Mouse (Mus musculus) cerebellum, adult 9-10 months (tissue): Measurements from ENCODE around the gene Fbxo34.
"Not testable (repeated sequence)": the region's sequence is repeated elsewhere in the genome, so short reads cannot be mapped to it uniquely, and the experiment has no call there.

ENCODE experiments used
- DNase-seq: peaks from one replicate; pipeline ENCODE4 v3.0.0; 2022

The Fbxo34 gene

GRCm38 (mm10) chr14:47567962-47568652, 117.9 kb downstream of the Fbxo34 start:
- DNase-seq = peak; percentile 99

DNA sequence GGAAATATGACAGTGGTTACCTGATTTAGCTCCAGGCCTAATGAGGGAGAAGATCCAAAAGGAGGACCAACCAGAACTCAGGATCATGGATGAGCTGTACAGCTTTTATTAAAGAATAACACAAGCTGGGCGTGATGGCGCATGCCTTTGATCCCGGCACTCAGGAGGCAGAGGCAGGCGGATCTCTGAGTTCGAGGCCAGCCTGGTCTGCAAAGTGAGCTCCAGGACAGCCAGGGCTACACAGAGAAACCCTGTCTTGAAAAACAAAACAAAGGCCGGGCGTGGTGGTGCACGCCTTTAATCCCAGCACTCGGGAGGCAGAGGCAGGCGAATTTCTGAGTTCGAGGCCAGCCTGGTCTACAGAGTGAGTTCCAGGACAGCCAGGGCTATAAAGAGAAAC, 120.3 kb downstream of the Fbxo34 start, which contains the start of gene Atg14:
Atg14 (minus strand) TSS at position 101 of the 400 bp plus-strand sequence.
- not testable (repeated sequence) for DNase-seq

DNA sequence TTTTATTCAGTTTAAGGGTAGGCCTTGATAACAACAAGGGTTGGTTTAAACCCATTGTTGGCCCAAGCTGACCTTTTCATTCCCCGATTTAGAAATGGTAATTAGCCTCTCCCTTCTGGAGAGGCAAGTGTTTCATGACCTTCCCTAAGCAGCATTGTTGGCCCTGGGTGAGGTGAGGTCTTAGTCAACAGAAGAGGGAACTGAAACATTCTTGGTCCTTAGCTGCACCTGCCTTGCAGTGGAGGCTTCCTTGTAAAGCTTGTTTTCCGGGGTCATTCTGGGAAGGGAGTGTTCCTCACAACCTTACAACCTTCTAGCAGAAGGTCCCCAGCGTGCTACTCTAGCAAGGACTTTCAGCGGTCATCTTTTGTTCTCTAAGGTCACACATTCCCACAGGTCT, 122.5 kb downstream of the Fbxo34 start:
- no peak for DNase-seq

DNA sequence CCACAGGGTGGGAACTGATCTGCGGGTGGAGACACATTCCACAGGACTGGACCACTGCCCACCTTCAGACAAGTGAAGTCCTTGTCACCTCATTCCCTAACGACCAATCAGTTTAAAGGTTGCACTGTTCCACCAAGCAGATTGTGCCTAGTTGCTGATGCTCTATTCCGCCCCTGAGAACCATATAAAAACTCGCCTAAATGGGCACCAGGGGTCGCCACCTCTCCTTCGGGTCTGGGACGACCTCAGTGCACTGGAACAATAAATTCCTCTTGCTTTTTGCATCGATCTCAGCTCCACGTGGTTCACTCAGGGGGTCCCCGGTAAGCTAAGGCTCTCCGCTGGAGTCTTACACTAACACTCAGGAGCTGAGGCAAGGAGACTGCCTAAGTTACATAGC, 124.5 kb downstream of the Fbxo34 start:
- DNase-seq = no peak

GRCm38 (mm10) chr14:47576687-47577086, 126.5 kb downstream of the Fbxo34 start:
- DNase-seq = no peak

DNA sequence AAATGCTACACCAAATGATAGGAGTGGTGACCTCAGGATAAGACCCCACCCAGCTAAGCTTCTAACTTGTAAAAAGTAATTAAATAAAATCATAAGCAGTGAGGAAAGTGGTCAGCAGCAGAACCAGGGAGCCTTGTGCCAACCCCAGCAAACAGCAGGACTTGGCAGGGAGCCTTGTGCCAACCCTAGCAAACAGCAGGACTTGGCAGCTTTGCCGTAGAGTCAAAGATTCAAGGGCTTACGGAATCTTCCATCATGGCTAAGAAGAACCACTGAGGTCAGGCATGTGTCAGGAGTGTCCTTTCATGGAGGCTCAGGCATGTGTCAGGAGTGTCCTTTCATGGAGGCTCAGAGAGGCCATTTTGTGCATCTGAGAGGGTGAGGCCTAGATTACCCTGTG, 127.9 kb downstream of the Fbxo34 start:
- peak; percentile 46 for DNase-seq

DNA sequence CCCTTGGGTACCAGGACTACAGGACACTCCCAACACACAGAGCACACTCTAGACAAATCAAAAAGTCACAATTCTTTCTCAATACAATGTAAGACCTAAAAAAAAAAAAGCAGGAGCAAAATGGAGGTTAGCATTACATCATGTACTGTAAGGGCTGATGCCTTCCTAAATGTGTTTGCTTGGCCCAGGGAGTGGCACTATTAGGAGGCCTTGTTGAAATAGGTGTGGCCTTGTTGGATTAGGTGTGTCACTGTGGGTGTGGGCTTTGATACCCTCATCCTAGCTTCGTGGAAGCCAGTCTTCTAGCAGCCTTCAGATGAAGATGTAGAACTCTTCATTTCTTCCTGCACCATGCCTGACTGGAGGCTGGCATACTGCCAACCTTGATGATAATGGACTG, 131.1 kb downstream of the Fbxo34 start:
- DNase-seq = no peak
